Mouse (Mus musculus) CD4-positive helper T cell, adult 2 months (primary cell): ENCODE data around the gene Tnf.

Experiments
- DNase-seq: peaks from one replicate; pipeline ENCODE4 v3.0.0-alpha.2; 2012; ENCODE audit warnings: low read depth, missing footprints, low spot score

The Tnf gene

GRCm38 (mm10) chr17:35174201-35174977 is 27.4 kb downstream of the Tnf start:
- DNase-seq, result peak; percentile 66

GRCm38 (mm10) chr17:35173329-35173728 is 28.5 kb downstream of the Tnf start:
- DNase-seq, result peak; percentile 71

DNA sequence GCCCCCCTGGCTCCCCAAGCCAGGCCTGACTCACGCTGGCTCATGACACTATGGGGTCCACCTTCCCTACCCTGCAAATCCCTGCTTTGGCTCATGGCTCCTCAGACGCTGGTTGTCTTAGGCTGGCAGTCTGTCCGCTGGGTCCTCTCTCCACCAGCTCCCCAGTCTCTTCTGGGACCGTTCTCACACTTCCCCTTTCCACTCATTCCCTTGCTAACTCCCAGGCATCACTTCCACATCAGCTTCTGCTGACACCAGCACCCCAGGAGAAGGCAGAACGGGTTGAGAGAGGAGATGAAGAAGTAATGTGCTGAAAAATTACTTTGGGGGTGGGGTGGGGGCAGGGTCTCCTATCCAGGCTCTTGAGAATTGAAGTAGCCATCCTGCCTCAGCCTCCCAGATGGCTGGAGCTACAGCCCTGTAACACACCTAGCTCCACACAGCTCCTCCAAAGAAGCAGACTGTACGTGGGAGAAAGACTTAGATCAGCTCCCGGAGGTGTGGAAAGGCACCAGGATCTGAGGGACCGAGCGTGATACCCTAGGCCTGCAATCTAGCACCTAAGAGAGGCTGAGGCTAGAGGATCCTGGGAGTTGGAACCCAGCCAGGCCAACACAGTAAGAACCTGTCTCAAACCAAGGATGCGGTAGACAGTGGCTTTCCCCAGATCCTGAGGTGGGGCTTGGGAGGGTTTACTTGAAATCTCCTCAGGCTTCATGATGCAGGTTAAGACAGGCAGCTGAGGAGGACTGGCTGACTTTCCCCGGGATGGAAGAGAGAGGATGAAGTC is 29.2 kb downstream of the Tnf start:
- DNase-seq, result peak; percentile 77

DNA sequence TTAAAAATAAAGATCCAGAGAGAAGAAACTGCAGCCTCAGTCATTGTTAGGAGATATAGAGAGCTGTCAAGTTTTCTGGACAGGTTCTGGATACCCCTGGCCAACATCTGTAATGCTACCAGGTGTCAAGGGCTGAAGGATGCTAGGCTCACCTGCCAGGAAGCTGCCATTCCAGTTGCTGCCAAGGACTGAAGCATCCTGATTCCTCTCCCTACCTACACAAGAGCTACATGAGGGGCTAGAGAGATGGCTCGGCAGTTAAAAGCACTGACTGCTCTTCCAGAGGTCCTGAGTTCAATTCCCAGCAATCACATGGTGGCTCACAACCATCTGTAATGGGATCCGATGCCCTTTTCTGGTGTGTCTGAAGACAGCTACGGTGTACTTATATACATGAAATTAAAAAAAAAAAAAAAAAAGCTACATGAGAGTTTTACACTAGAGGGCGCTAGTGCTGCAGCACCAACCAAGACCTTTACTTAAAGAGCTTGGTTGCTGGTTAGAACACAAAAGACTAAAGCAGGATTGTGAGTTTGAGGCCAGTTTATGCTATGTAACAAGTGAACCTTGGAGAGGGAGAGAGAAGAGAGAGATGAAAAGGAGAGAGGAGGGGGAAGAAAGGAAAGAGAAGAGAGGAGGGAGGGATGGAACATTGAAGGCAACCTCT is 33.1 kb downstream of the Tnf start:
- peak; percentile 87 for DNase-seq

DNA sequence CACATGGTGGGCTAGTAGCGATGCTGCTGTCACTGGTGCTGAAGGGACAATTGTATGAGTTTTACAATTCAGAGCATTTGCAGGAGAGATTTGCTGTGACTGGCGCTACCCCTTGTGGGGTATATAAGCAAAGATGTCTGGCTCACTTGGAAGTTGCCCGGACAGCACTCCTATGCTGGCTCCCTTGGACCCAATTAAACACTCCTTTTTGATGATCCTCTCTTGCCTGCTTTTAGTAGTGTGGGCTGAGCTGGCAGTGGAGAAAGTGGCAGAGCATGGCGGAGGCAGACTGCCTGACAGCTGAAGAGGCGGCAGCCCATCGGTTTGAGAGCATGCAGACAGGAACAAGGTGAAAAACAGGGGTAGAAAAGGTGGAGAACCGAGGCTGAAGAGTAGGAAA is 34.0 kb downstream of the Tnf start:
- no peak for DNase-seq

DNA sequence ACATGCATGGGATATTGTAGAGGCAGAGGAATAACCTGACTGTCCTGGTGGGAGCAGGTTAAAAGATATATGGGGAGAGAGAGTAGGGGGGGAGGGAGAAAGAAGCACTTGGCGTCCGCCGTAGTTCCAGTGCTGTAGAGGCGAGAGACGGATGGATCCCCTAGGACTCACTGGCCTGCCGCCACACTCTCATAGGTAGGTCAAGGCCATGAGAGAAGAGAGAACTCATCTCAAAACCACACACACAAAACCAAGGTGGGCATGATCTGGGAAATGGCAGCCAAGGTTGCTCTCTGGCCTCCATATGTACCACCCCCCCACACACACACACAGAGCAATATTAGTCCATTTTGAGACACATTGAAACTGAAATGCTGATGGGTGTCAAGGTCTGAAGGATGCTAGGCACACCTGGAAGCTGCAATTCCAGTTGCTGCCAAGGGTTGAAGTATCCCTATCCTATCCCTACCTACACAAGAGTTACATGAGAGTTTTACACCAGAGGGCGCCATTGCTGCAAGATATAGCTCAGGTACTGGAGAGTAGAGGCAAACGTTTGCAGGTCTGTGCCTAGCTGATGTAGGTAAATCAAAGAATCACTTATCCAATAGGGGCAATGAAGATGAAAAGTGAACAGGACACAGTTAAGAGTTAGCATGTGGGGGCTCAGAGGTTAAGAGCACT is 35.3 kb downstream of the Tnf start:
- peak; percentile 89 for DNase-seq

- no peak for DNase-seq
Measured at GRCm38 (mm10) chr17:35165451-35166155, 36.2 kb downstream of the Tnf start.

DNA sequence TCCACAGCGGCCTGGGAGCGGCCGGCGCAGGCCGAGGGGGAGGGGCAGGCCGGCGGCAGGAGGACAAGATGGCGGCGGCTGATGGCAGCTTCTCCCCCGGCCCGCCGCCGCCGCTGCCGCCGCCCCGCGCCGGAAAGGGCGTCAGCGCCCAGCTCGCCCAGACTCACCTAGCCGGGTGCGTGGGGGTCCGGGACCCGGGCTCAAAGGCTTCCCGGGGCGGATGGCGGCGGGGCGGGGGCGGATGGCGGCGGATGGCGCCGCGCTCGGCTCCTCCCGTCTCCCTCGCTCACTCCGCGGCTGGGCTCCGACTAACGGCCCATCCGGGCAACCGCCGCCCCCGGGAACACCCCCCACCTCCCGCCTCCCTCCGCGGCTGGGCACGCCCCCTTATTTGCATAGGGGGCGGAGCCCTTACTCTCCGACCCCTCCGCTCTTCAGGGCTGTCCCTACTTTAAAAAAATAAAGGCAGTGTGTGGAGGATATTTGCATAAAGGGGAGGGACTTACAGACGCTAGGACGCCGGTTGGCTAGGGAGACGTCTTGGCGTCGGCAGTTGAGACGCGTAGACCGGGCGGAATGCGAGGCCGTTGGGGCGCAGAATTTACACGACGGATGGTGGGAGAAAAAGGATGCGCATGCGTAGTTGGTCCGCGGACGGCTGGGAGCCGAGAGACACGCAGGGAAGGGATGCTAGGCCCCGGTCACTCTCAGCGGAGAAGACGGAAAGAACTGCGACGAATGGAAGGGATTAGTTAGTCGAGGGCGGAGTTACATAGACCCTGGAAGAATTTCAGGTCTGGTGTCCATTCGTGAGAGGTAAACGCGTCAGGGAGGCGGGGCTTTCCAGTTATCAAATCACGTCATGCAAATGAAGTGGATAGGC is 37.0 kb downstream of the Tnf start, which contains the start of gene Prrc2a:
Gene Prrc2a, minus strand, starts transcription at position 330 of the 883 bp plus-strand sequence.
- peak; percentile 99 for DNase-seq

GRCm38 (mm10) chr17:35164218-35164567 is 37.6 kb downstream of the Tnf start:
- no peak for DNase-seq

GRCm38 (mm10) chr17:35163326-35164081 is 38.3 kb downstream of the Tnf start:
- DNase-seq, result peak; percentile 37

DNA sequence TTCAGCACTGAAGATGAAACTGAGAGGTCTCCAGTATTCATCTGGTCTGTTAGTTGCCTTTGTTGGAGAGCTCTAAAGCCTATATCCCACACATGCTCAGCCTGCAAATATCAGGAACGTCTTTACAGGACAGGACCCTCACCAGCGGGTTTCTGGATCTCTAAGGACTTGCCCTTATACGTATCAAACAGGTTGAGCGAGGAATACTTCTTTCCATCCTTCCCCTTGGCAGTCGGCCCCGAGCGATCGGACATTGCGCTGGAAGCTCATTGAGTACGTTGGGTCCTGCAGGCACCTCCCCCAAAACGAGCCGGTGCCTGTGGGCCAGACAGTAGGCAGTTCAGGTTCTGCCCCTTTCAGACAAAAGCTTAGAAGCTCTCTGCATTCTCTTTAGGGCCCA is 39.1 kb downstream of the Tnf start:
- no peak for DNase-seq

- DNase-seq, result no peak
Measured at GRCm38 (mm10) chr17:35162121-35162520, 39.7 kb downstream of the Tnf start.

DNA sequence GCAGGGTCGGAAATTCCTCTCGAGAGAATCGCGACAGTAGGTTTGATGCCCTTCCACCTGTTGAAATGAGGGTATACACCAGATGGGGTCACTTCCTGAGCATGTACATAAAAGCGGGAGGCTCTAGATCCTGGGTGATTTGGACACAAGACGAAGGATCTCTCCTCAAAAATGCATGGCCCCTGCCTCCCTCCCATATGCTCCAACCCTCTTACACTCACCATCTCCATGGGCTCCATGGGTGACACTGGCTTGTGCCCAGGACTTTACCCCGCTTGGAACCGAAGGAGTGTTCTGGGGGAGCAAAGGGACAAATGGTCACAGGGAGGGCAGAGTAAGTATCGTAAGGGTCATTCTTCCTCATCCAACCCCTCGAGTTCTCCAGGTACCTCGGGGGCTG is 40.4 kb downstream of the Tnf start:
- no peak for DNase-seq

DNA sequence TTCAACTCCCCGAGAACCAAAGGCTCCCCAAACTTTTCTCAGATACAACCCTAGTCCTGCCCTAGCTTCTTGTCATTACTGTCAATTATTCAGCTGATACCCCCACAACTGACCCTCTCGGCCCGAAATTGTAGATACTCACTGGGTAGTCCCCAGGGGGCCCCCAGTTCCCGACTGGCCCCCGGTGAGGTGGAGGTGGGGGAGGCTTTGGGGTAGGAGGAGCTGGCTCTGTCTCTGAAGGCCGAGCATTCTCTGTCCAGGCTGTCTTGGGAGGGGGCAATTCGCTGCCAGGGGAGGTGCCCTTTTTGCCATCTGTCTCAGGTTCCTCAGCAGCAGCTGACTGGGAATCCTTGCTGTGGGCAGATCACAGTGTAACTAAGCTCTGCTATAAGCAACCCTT is 42.2 kb downstream of the Tnf start:
- no peak for DNase-seq

DNA sequence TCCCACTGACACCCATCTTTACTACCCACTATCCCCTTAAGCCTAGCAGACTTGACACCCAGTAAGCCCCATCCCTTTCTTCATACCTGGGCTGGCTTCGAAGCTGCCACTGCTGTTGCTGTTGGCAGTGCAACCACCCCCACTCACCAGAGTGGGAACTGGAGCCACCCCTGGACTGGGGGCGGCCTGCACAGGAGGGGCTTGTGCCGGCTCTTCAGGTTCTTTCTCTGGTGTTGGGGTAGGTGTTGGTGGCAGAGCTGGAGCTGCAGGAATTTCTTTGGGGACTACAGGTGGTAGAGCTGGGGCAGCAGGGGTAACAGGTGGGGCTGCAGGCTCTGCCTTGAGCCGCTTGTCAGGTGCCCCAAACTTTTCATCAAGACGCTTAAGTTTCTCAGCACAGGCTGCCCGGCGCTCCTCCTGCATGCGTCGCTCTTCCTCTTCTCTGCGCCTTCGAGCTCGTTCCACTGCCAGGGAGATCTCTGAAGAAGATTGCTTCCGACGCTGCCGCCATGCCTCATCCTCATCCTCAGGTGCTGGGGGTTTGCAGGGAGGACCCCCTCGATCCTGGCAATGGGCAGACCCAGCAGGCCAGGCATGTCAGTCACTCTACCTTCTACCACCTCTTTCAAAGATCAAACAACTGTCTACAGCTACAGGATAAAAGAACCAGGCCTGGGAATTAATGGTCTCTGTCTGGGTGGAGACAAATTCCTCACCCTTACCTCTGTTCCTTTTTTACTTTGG is 42.8 kb downstream of the Tnf start:
- no peak for DNase-seq

DNA sequence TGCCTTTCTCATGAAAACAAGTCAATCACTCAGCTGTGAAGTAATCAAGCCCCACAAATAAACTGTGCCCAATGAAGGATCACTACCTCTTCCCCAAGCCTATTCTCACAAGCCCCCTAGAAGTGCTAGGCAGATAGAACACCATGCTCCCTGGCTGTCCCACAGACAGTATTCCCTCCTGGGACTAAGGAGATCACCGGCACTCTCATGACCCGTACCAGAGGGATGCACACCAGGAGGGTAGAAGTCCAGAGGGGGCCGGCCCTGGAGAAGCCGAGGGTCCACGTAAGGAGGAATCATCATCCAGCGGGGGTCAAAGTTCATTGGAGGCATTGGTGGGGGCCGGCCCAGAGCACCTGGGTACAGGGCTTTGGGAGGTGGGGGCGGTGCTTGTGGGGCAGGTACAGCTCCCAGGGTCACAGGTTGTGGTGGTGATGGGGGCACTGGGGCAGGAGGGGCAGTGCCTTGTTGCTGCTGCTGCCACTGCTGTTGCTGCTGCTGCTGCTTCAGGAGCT is 44.1 kb downstream of the Tnf start:
- DNase-seq, result no peak

- no peak for DNase-seq
Measured at GRCm38 (mm10) chr17:35157254-35157653, 44.6 kb downstream of the Tnf start.

DNA sequence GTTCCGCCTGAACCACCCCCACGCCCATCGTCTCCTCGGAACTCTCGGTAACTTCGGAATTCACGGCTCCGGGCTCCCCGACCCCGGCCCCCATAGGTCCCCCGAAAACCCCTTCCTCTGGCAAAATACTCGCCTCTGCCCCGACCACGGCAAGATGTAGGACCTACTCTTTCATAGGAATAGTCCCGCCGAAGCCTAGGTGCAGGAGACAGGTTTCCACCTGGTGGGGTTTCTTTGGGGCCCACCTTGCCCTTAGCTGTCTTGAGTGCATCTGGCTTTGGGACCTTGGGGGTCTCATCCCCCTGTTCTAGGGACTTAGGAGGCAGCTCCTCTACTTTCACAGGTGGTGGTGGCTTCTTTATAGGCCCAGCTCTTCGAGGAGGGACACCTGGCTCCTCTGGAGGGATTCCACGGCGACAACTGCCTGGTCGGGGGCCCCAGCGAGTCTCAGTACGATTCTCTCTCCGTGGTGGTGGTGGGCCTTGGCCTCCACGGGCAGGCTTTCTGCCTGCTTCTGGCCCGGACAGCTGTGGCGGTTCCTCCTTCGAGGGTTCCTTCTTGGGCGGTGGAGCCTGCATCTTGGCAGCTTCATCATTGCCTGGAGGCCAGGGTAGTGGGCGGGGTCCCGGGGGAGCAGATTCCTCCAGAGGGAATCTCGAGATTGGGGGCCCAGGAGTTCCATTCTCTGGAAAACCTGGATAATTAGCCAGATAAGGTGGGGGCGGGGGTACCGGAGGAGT is 45.2 kb downstream of the Tnf start:
- no peak for DNase-seq
